Mouse (Mus musculus): Measurements from ENCODE around the gene Chka.

GRCm38 (mm10) chr19:3875045-3875444 is 23.5 kb downstream of the Chka start:
- no peak for TF ChIP-seq CHD1 (IDR thresholded peaks at IDR 0.05; ENCODE audit: low read depth, low read length)
- no peak for TF ChIP-seq BHLHE40 (IDR thresholded peaks at IDR 0.05; ENCODE audit: low read depth, low read length)
- no peak for TF ChIP-seq USF1 (IDR thresholded peaks at IDR 0.05; ENCODE audit: low read depth, low read length)
- TF ChIP-seq CTCF (conservative IDR thresholded peaks at IDR 0.05 in 1 of 2, IDR thresholded peaks at IDR 0.05 in 1 of 2; ENCODE audit: low read depth in 2 of 2, low read length in 2 of 2): no peak
- no peak for TF ChIP-seq POLR2A (IDR thresholded peaks at IDR 0.05; ENCODE audit: low read depth, low read length)
